Mouse (Mus musculus) hindbrain, embryonic 10.5 days (tissue): ENCODE measurements at regions not wholly inside any gene's neighbourhood (a gene's known extent, or its start where the extent isn't known, plus 50 kb on each side); places are given as distances from the start of the nearest gene placed in this dataset.

Experiments used
- DNase-seq: peaks from one replicate; pipeline ENCODE4 v3.0.0-alpha.2; 2017; ENCODE audit warnings: low spot score
- H3K27ac ChIP-seq: fragments of 300-500 bp; sonication (generic); 2 replicates; pipeline ENCODE4 v1.5.1; 2016; ENCODE audit warnings: mild to moderate bottlenecking, moderate library complexity
- H3K27me3 ChIP-seq: fragments of 300-500 bp; sonication (generic); 2 replicates; pipeline ENCODE4 v1.6.1; 2016; ENCODE audit warnings: mild to moderate bottlenecking; ENCODE audit not compliant: poor library complexity, insufficient read depth, severe bottlenecking
- H3K36me3 ChIP-seq: fragments of 300-500 bp; sonication (generic); 2 replicates; pipeline ENCODE4 v1.6.1; 2016; ENCODE audit warnings: mild to moderate bottlenecking, moderate library complexity
- H3K4me1 ChIP-seq: fragments of 300-500 bp; sonication (generic); replicated peaks from 2 replicates; pipeline ENCODE4 v1.6.1; 2016; ENCODE audit warnings: mild to moderate bottlenecking
- H3K4me3 ChIP-seq: fragments of 300-500 bp; sonication (generic); 2 replicates; pipeline ENCODE4 v1.5.1; 2016; ENCODE audit warnings: mild to moderate bottlenecking, moderate library complexity
- H3K9me3 ChIP-seq: fragments of 300-500 bp; sonication (generic); 2 replicates; pipeline ENCODE4 v1.6.1; 2016; ENCODE audit warnings: mild to moderate bottlenecking, moderate library complexity
- WGBS: fragments of 180-500 bp; shearing (Covaris S2); methylation state at CpG from one replicate; pipeline ENCODE4 v1.1.7; 2016; 5-methylcytosine and 5-hydroxymethylcytosine counted together

DNA sequence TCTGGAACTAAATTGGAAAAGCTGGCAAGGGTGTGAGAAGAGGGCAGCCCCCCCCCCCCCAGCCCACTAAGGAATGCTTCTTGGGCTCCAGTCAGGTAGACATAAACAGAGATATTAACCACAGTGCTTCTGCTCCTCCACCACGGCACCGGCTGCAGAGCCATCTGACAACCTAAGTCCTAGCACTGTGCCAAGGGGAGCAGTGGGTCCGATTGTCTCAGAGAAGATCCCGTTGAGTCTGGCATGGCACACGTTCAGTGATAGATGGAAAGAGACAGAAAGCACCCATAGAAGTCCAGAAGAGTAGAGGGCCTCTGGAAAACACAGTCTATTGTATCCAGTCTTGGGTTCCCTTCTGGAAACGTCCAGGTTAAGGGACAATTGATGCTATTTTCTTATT lies 241.4 kb upstream of the Arglu1 start:
- H3K27ac ChIP-seq, result no peak overlapping the region
- 89% methylated on average over 6 of the region's 6 CpGs for WGBS

DNA sequence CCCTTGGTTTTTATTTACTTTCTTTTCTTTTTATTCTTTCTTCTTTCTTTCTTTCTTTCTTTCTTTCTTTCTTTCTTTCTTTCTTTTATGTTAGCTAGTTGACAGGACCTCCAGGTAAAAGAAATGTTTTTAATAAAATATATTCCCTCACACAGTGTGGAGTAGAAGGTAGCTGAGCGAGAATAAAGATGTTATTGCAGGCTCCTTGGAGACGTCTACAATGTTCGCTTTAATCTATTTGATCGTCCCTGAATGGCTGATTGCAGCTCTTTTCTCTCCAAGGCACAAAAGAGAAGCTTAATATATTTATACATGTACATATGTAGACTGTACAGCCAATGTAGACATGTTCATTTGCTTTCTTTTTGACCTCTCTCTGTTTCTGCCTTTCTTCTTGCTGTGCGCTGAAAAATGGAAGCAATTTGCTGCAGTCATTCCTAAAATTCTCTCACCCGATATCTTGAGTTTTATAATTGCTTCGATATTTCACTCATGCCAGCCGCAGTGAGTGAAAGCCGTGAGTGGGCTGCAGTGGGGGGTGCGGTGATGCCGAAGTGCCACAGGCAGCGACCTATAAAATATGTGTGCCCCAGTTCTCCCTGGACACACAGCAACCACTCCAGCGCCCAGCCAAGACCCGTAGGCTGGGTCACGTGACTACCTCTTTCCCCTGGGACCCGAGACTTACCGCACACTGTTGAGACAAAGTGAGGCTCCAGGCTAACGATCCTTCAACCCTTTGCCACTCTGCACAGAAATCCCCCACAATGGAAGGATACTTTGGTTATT lies 237.9 kb upstream of the Arglu1 start:
- no peak overlapping the region for H3K27ac ChIP-seq
- WGBS, result 84% methylated on average over 18 of the region's 18 CpGs

More for the DNA sequence above, 241.4 kb upstream of the Arglu1 start:
- H3K9me3 ChIP-seq, result no peaks in the 10 kb centered on the region
- no peaks in the 10 kb centered on the region for H3K27me3 ChIP-seq
- no peaks in the 10 kb centered on the region for H3K36me3 ChIP-seq
- peaks cover 13% of the 10 kb centered on the region for H3K4me1 ChIP-seq
- DNase-seq, result no peak
- no peak overlapping the region for H3K4me3 ChIP-seq

DNA sequence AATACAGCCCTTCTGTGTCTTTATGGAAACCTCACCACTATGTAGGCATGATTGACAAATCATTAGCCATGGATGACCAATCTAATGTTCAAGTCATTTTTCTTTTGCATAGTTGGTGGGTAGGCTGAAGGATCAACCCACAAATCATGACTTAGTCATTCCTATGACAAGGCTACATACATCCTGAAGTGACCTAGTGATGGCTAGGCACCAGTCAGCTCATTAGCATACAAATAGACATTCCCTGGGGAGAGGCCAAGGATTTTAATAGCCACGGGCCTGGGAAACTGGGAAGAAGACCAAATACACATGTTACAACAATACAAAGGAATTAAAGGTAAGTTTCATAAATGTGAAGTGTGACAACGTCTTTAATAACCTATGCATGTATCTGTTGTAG lies 231.1 kb upstream of the Arglu1 start:
- H3K9me3 ChIP-seq, result no peaks in the 10 kb centered on the region
- DNase-seq, result no peak
- peaks cover 37% of the 10 kb centered on the region for H3K4me1 ChIP-seq
- H3K36me3 ChIP-seq, result no peaks in the 10 kb centered on the region
- no peak overlapping the region; the same call in 1 of the 2 replicates for H3K27ac ChIP-seq
- H3K27me3 ChIP-seq, result no peaks in the 10 kb centered on the region
- H3K4me3 ChIP-seq, result no peak overlapping the region
- 38% methylated on average over 2 of the region's 2 CpGs for WGBS

More for the DNA sequence above, 237.9 kb upstream of the Arglu1 start:
- Histone ChIP-seq H3K4me1 (peaks cover 13% of the 10 kb centered on the region), H3K36me3 (no peaks in the 10 kb centered on the region), H3K9me3 (no peaks in the 10 kb centered on the region), H3K4me3 (no peak overlapping the region), H3K27me3 (no peaks in the 10 kb centered on the region)
- no peak for DNase-seq

DNA sequence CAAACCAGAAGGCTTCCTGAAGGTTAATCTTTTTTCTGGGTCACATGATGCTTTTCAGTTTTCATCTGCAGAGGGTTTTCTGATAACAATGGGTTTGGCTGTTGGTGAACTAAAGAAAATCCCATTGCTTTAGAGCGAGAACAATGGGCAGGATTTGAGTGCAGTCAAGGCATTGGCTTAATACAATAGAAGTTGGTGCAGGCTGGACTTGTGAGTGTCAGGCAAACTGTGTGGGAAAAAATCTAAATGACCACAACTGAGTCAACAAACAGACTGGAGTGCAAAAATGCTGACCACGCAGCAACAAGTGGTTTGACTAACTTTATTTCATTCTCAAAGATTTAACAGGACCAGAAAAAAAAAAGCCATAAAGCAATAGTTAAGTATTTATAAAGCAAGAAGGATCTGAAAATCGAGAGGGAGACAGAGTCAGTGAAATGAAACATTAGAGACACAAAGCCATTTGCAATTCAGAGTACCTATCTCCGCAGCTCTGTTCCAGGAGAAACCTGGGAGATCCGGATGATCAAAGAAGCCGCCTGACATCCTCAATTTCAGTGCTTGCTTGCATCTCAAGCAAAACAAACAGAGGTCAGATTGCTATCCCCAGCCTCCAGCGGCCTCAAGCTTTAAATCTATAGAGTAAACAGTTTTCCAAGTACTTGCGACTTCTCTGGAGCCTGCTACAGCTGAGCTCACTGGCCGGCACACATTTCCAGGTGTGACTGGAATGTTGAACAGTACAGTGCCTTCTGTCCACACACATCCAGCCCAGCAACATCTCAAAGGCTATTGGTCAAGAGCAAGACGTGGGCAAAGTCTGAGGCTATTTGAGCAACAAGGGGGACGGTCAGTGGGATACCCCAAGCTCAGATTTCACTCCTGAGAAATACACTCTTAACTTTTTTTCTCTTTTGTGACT lies 229.5 kb upstream of the Arglu1 start:
- 0 out of 2 replicates have a peak overlapping the region, but pooled peaks have one; percentile 14 for H3K4me3 ChIP-seq
- peak; percentile 30 for DNase-seq
- WGBS, result 15% methylated on average over 11 of the region's 11 CpGs

DNA sequence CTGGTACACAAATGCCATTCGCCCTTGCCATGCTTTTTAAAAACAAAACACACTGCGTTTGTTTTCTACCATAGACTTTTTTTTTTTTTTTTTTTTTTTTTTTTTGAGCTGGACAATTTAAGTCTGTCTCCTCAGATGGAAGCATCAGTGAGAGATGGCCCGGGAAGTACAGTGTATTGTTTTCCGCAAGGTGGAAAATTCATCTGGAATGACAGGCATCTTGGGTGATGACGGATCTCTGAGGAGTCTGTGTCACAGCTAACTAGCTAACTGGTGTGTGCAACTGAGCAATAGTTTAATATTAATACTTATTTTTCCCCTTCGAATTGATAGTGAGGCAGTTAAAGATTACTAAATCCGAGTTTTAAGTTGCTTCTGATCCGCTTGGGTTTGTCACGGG lies 228.7 kb upstream of the Arglu1 start:
- H3K9me3 ChIP-seq, result peaks cover 18% of the 10 kb centered on the region
- peak overlapping the region; percentile 82 for H3K27ac ChIP-seq
- H3K4me1 ChIP-seq, result peaks cover 37% of the 10 kb centered on the region
- no peak for DNase-seq
- 58% methylated on average over 9 of the region's 9 CpGs for WGBS
- H3K27me3 ChIP-seq, result no peaks in the 10 kb centered on the region
- no peak overlapping the region for H3K4me3 ChIP-seq
- H3K36me3 ChIP-seq, result peaks cover 3% of the 10 kb centered on the region; the same call in 1 of the 2 replicates

More for the DNA sequence above, 229.5 kb upstream of the Arglu1 start:
- peak overlapping the region; percentile 82 for H3K27ac ChIP-seq
- no peaks in the 10 kb centered on the region for H3K27me3 ChIP-seq
- H3K36me3 ChIP-seq, result peaks cover 1% of the 10 kb centered on the region; the same call in 1 of the 2 replicates
- peaks cover 37% of the 10 kb centered on the region for H3K4me1 ChIP-seq
- H3K9me3 ChIP-seq, result peaks cover 11% of the 10 kb centered on the region

DNA sequence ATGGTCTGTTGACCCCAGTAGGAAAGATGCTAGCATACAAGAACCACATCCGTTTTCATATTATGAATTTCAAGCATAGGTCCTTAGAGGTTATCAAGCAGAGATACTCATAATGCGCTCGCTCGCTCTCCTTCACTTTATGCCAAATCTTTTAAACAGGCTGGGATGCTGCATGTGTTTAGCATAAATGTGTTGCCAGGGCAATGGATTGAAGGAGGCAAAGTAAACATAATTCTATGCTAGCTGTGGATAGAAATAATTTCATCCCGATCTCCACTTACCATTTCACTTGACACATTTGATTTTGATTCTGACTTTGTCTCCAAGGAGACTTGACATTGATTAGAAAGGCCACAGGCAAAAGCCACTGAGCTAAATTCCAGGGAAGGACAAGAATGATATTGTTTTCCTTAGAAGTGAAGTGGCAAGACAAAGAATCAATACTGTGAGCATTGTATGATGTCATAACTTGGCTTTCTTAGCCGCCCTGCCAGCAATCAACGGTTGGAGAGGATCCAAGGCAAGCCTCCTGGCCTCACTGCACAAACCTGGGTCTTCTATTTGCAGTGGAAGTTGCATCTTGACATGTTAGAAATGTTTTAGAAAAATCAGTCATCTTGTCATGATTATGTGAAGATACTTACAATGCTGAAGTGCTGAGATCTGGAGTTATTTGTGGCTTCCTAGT lies 217.3 kb upstream of the Arglu1 start:
- DNase-seq, result no peak
- H3K4me3 ChIP-seq, result no peak overlapping the region
- H3K4me1 ChIP-seq, result peaks cover 10% of the 10 kb centered on the region; the same call in 1 of the 2 replicates
- H3K9me3 ChIP-seq, result no peaks in the 10 kb centered on the region
- WGBS, result 79% methylated on average over 7 of the region's 7 CpGs
- H3K27me3 ChIP-seq, result peaks cover 3% of the 10 kb centered on the region; the same call in 1 of the 2 replicates
- H3K36me3 ChIP-seq, result no peaks in the 10 kb centered on the region
- H3K27ac ChIP-seq, result no peak overlapping the region

DNA sequence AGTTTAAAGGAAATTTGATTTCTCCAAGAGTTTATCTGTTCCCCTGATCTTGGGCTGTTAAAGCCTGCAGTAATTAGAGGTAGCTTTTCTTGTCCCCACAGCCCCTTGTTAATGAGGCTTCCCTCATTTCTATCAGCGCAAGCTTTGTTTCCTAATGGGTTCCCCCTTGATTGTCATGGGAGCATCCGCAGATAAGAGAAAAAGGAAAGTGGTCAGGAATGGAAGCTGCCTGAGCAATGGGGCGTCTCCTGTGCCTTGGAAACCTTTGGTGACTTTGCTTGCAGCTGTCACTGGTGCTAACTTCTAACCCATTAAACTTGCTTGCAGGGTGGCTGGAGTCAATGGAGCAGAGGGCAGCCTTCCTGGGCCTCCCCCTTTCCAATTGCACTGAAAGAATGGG lies 202.7 kb upstream of the Arglu1 start:
- H3K27ac ChIP-seq, result no peak overlapping the region
- H3K27me3 ChIP-seq, result no peaks in the 10 kb centered on the region; the same call in 1 of the 2 replicates
- H3K4me1 ChIP-seq, result peaks cover 10% of the 10 kb centered on the region
- no peak for DNase-seq
- no peaks in the 10 kb centered on the region for H3K9me3 ChIP-seq
- H3K36me3 ChIP-seq, result no peaks in the 10 kb centered on the region
- no peak overlapping the region for H3K4me3 ChIP-seq
- 20% methylated on average over 3 of the region's 3 CpGs for WGBS

DNA sequence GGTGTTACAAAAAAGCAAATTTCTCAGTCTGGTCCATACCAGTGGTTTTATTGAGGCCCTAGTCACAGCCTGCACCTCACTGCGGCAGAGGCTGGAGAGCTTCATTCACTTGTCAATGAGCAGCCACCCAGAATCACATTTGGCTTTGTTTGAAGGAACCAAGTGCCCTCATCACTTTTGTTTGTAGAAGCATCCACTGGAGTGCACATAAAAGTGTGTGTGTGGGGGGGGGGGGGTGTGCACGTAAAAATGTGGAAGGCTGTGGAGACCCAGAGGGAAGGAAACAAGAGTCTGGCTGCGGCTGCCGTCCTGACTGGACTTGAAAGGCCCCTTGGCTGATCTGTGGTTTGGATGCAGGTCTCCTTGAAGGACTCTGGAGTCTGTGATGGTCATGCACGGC lies 187.0 kb upstream of the Arglu1 start:
- H3K27ac ChIP-seq, result peak overlapping the region; percentile 78
- peaks cover 34% of the 10 kb centered on the region for H3K4me1 ChIP-seq
- peaks cover 7% of the 10 kb centered on the region; the same call in 1 of the 2 replicates for H3K9me3 ChIP-seq
- peak; percentile 40 for DNase-seq
- 40% methylated on average over 5 of the region's 5 CpGs for WGBS
- peaks cover 25% of the 10 kb centered on the region for H3K27me3 ChIP-seq
- H3K4me3 ChIP-seq, result no peak overlapping the region
- no peaks in the 10 kb centered on the region for H3K36me3 ChIP-seq

DNA sequence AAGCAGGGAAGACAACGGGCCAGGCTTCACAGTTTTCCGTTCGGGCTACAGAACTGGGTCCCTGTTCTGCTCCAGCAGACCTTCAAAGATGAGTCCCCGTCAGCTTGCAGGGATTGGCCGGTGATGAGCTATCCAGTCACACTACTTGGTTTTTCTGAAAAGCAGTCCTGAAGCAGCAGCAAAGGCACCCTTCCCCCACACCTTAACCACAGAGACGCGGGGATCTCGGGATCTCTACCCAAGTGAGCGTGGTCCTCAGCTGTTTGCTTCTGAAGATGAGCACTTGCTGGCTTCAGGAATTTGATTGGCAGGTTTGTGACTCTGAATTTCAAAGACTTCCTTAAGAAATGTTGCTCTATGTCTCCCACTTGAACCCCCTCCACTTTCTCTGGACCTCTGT lies 186.6 kb upstream of the Arglu1 start:
- no peaks in the 10 kb centered on the region for H3K36me3 ChIP-seq
- peak; percentile 30 for DNase-seq
- no peak overlapping the region for H3K4me3 ChIP-seq
- peaks cover 29% of the 10 kb centered on the region for H3K27me3 ChIP-seq
- H3K4me1 ChIP-seq, result peaks cover 38% of the 10 kb centered on the region
- H3K9me3 ChIP-seq, result peaks cover 7% of the 10 kb centered on the region; the same call in 1 of the 2 replicates
- 28% methylated on average over 9 of the region's 9 CpGs for WGBS
- peak overlapping the region; percentile 78 for H3K27ac ChIP-seq

DNA sequence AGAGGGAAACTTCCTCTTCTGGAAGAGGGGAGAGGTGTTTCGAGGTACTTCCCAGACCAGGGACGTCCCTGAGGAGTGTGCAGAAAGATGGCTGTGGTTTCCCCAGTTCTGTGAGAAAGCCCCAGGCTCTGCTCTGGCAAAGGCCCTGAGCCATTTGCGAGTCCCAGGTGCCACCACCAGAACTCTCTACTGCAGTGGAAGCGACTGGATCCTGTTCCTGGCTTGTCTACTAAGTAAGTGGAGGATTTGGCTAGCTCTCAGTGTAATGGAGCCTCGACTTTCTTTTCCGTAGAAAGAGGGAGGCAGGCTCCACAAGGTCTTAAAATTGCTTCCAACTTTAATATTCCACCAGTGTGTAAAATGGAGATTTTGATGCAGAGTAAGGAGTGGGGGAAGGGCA lies 186.1 kb upstream of the Arglu1 start:
- H3K27ac ChIP-seq, result peak overlapping the region; percentile 78
- peaks cover 7% of the 10 kb centered on the region; the same call in 1 of the 2 replicates for H3K9me3 ChIP-seq
- H3K4me3 ChIP-seq, result no peak overlapping the region
- WGBS, result 74% methylated on average over 6 of the region's 6 CpGs
- no peak for DNase-seq
- H3K36me3 ChIP-seq, result no peaks in the 10 kb centered on the region
- peaks cover 42% of the 10 kb centered on the region for H3K4me1 ChIP-seq
- peaks cover 33% of the 10 kb centered on the region for H3K27me3 ChIP-seq

DNA sequence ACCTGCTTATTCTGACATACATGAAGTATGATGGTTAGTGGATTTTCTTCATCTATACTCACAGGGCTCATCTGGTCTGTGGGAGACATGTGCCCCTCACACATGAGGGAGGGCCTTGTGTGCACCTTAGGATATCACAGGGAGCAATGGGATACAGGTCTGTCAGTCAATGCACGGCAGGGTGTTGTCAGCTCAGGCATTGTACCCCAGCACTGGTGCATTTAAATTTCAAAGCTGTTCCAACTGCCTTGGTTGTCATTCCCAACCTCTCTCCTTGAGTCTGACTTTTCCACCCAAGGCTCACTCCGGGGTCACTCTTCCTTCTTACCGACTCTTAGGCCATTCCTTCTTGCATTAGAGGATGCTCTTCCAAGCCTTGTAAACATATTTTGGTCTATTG lies 181.6 kb upstream of the Arglu1 start:
- 27% methylated on average over 3 of the region's 3 CpGs for WGBS
- no peak overlapping the region for H3K4me3 ChIP-seq
- no peak for DNase-seq
- H3K27me3 ChIP-seq, result peaks cover 42% of the 10 kb centered on the region
- H3K9me3 ChIP-seq, result peaks cover 7% of the 10 kb centered on the region; the same call in 1 of the 2 replicates
- no peaks in the 10 kb centered on the region for H3K36me3 ChIP-seq
- H3K27ac ChIP-seq, result peak overlapping the region; percentile 71
- peaks cover 77% of the 10 kb centered on the region for H3K4me1 ChIP-seq

DNA sequence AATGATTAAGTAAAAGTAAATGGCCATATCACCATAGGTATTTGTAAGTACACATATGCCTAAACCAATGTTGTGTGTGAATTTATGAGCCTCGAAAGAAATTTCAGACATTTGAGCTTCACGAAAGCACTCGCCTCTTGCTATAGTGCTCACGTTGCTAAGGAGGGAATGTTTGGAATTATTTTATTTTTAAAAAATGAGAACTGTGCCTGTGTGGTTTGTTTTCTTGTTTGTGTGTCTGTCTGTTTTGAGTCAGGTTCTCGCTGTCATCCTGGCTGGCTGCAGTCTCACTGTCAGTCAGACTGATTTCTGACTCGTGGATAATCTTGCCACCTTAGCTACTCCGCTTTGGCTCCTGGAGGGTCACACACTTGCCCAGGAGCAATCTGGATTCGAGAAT lies 180.7 kb upstream of the Arglu1 start:
- peaks cover 69% of the 10 kb centered on the region for H3K4me1 ChIP-seq
- H3K27ac ChIP-seq, result peak overlapping the region; percentile 71
- no peak for DNase-seq
- H3K4me3 ChIP-seq, result no peak overlapping the region
- WGBS, result 49% methylated on average over 8 of the region's 8 CpGs
- peaks cover 44% of the 10 kb centered on the region for H3K27me3 ChIP-seq
- H3K9me3 ChIP-seq, result peaks cover 7% of the 10 kb centered on the region; the same call in 1 of the 2 replicates
- H3K36me3 ChIP-seq, result no peaks in the 10 kb centered on the region
